Mouse (Mus musculus) liver, embryonic 13.5 days (tissue): Measurements from ENCODE around the gene Nav2. TPM values are rescaled to one million over a fixed set of nuclear protein-coding genes. Genes with fewer than 3 reads are reported as not detected.

Experiments
- ATAC-seq: fragments of 200-750 bp; cut with Nextera tagmentation; 2 replicates; pipeline ENCODE4 v1.8.0; 2017; ENCODE audit warnings: low read depth, mild to moderate bottlenecking, moderate number of reproducible peaks, moderate library complexity
- DNase-seq: peaks from one replicate; pipeline ENCODE4 v3.0.0; 2022
- H3K27ac ChIP-seq: fragments of 300-500 bp; sonication (generic); 2 replicates; pipeline ENCODE4 v1.5.1; 2015; ENCODE audit warnings: moderate library complexity, mild to moderate bottlenecking, inconsistent platforms
- H3K27me3 ChIP-seq: fragments of 300-500 bp; sonication (generic); 2 replicates; pipeline ENCODE4 v1.6.1; 2015; ENCODE audit warnings: mild to moderate bottlenecking, inconsistent platforms
- H3K36me3 ChIP-seq: fragments of 300-500 bp; sonication (generic); 2 replicates; pipeline ENCODE4 v1.6.1; 2015; ENCODE audit warnings: mild to moderate bottlenecking, inconsistent platforms
- H3K4me1 ChIP-seq: fragments of 300-500 bp; sonication (generic); replicated peaks from 2 replicates; pipeline ENCODE4 v1.6.1; 2015; ENCODE audit warnings: inconsistent platforms
- H3K4me2 ChIP-seq: fragments of 300-500 bp; sonication (generic); 2 replicates; pipeline ENCODE4 v1.6.1; 2015; ENCODE audit warnings: inconsistent platforms, mild to moderate bottlenecking, moderate library complexity
- H3K4me3 ChIP-seq: fragments of 300-500 bp; sonication (generic); replicated peaks from 2 replicates; pipeline ENCODE4 v1.5.1; 2015; ENCODE audit warnings: mild to moderate bottlenecking, inconsistent platforms
- H3K9ac ChIP-seq: fragments of 300-500 bp; sonication (generic); 2 replicates; pipeline ENCODE4 v1.6.1; 2015; ENCODE audit warnings: mild to moderate bottlenecking, inconsistent platforms
- H3K9me3 ChIP-seq: fragments of 300-500 bp; sonication (generic); replicated peaks from 2 replicates; pipeline ENCODE4 v1.6.1; 2016; ENCODE audit warnings: inconsistent platforms
- WGBS: fragments of 180-500 bp; shearing (Covaris S2); methylation state at CpG from one replicate; pipeline ENCODE4 v1.1.7; 2015; ENCODE audit not compliant: insufficient replicate concordance; 5-methylcytosine and 5-hydroxymethylcytosine counted together
- polyA plus RNA-seq: library from polyadenylated mRNA; unstranded; fragments of >200 nt; fragmentation: Nextera tagmentation; extraction: Ambion mirVana; gene quantifications from 2 replicates; pipeline ENCODE4 v1.2.1, GENCODE M21; 2015

The Nav2 gene
- polyA plus RNA-seq, 1 experiment from 2014 or later = 1.8 TPM

DNA sequence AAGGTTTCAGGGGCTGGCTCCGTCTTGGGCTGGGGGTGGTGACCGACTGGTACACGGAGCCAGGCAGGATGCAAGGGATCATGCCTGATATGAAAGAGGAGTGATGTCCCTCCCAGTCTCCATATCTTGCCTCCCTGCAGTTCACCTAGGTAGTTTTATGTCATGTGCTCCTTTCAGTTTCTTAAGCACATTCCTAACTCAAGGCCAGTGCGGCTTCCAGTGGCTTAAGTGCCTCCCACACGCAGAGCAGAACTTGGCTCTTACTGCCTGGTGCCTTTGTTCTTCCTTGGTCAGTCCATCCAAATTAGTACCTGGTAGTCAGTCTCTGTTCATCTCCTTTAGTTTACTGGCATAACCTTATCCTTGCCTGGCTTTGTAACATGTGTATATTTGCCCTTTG, 371.9 kb downstream of the Nav2 start:
- no peaks in the 10 kb centered on the region for H3K36me3 ChIP-seq
- no peak for DNase-seq
- 73% methylated on average over 5 of the region's 5 CpGs for WGBS

DNA sequence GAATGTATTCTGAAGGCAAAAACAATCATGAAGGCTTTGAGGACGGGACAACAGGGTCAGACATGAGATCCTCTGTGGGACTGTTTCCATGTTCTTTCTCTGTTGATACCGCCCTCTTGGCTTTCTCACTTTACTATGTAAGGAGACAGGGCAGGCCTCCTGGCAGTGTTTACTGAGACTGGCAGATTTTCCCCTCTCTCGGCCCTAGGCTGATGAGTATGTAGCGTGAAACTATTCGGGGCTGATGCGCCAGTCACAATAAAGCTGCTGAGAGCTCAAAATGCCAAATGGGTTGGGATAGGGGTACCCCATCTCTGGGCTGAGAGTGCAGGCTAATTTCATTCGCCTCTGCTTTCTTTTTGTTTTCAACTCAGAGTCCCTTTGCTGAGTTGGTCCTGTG, 373.9 kb downstream of the Nav2 start:
- H3K27me3 ChIP-seq = no peaks in the 10 kb centered on the region
- 72% methylated on average over 7 of the region's 7 CpGs for WGBS
- DNase-seq (no peak), ATAC-seq (no peak)
- no peak overlapping the region for H3K4me2 ChIP-seq
- no peak overlapping the region for H3K27ac ChIP-seq
- H3K9ac ChIP-seq = no peak overlapping the region
- peaks cover 22% of the 10 kb centered on the region for H3K4me1 ChIP-seq
- no peaks in the 10 kb centered on the region for H3K9me3 ChIP-seq
- no peaks in the 10 kb centered on the region for H3K36me3 ChIP-seq
- no peak overlapping the region for H3K4me3 ChIP-seq

More for the DNA sequence above, 371.9 kb downstream of the Nav2 start:
- H3K9me3 ChIP-seq = no peaks in the 10 kb centered on the region
- peaks cover 17% of the 10 kb centered on the region for H3K4me1 ChIP-seq
- H3K27me3 ChIP-seq = no peaks in the 10 kb centered on the region
- ATAC-seq = no peak
- H3K9ac ChIP-seq = no peak overlapping the region
- H3K4me3 ChIP-seq = no peak overlapping the region
- no peak overlapping the region for H3K27ac ChIP-seq
- no peak overlapping the region for H3K4me2 ChIP-seq

DNA sequence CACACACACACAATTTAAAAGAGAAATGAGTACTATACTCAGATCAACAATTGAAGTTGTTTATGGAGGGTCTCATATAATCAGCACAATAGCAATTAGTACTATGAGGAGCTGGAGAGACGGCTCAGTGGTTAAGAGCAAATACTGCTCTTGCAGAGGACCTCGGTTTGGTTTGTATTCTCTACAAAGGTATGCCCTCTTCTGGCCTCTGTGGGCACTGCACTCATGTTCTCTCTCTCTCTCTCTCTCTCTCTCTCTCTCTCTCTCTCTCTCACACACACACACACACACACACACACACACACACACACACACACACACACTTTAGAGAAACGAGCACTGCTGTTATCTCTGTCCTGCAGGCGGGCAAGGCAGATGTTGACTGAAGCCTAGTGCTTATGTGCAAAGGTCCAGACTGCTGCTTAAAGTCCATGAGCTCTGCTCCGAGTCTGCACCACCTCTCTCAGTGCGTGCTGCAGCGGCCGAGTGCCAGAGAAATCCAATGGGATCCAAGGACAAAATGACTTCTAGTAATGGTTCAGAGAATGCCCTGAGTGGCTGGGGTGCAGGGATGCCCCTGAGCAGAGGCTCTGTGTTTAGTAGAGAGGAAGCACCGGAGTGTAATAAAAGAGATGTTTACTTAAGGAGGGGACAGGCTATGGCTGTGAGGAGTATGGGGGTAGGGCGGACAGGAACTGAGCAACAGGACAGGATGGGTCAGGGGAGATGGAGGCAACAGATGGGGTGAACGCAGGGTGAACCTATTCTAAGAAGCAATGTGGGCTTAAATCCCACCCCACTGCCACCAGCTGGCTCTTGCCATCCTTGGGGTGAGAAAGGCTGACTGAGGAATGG, 375.2 kb downstream of the Nav2 start:
- 27% methylated on average over 11 of the region's 11 CpGs for WGBS
- no peak overlapping the region for H3K4me3 ChIP-seq
- peaks cover 22% of the 10 kb centered on the region for H3K4me1 ChIP-seq
- no peak overlapping the region for H3K9ac ChIP-seq
- ATAC-seq (peak; percentile 87), DNase-seq (peak; percentile 29)
- H3K4me2 ChIP-seq = peak overlapping the region; percentile 40; the same call in 1 of the 2 replicates
- no peaks in the 10 kb centered on the region for H3K9me3 ChIP-seq
- H3K36me3 ChIP-seq = no peaks in the 10 kb centered on the region
- H3K27me3 ChIP-seq = no peaks in the 10 kb centered on the region
- H3K27ac ChIP-seq = peak overlapping the region; percentile 30; the same call in 1 of the 2 replicates

DNA sequence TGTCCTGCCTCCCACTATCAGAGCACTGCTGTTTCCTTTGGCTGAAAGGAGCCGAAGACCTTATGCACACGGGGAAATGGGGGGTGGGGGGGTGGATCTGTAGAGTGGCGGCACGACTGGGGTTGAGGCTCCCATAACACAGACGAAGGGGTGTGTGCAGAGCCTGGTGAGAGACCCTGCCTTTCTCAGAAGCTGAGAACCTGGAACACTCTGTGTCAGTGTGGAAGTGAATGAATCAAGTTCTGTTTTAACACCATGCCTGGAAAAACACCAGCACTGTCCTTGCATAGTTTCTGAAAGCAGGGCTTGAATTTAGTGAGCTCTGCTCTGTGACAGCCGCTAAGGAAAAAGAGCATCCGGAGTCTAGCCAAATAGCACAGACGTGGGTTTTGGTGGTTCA, 379.7 kb downstream of the Nav2 start:
- H3K27ac ChIP-seq = no peak overlapping the region
- WGBS = 27% methylated on average over 8 of the region's 8 CpGs

DNA sequence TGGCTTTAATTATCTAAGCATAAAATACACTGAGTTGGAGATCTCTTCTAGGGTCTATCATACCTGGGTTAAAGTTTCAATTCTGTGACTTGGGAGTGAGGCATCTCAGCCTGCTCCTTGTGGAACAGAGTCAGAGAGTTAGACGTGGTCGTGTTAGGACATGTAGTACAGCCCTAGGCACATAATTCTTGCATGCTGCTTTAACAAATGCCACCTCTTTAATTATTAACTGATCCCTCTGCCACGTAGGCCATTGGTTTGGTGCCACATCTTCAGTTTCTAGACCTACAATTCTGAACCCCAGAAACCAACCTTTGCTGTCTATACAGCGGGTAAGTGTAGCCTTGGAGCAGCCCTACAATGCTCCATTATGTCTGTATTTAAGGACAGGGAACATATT, 381.8 kb downstream of the Nav2 start:
- H3K4me1 ChIP-seq = peaks cover 19% of the 10 kb centered on the region
- DNase-seq = no peak
- no peak overlapping the region for H3K9ac ChIP-seq
- H3K27me3 ChIP-seq = no peaks in the 10 kb centered on the region
- H3K4me3 ChIP-seq = no peak overlapping the region
- 69% methylated on average over 4 of the region's 4 CpGs for WGBS
- ATAC-seq = no peak
- H3K9me3 ChIP-seq = no peaks in the 10 kb centered on the region
- H3K36me3 ChIP-seq = no peaks in the 10 kb centered on the region
- H3K4me2 ChIP-seq = no peak overlapping the region
- no peak overlapping the region for H3K27ac ChIP-seq

More for the DNA sequence above, 379.7 kb downstream of the Nav2 start:
- Histone ChIP-seq H3K4me1 (peaks cover 35% of the 10 kb centered on the region), H3K36me3 (no peaks in the 10 kb centered on the region), H3K9me3 (no peaks in the 10 kb centered on the region), H3K4me2 (no peak overlapping the region), H3K27me3 (no peaks in the 10 kb centered on the region), H3K9ac (no peak overlapping the region), H3K4me3 (no peak overlapping the region)
- ATAC-seq = no peak
- DNase-seq = no peak

DNA sequence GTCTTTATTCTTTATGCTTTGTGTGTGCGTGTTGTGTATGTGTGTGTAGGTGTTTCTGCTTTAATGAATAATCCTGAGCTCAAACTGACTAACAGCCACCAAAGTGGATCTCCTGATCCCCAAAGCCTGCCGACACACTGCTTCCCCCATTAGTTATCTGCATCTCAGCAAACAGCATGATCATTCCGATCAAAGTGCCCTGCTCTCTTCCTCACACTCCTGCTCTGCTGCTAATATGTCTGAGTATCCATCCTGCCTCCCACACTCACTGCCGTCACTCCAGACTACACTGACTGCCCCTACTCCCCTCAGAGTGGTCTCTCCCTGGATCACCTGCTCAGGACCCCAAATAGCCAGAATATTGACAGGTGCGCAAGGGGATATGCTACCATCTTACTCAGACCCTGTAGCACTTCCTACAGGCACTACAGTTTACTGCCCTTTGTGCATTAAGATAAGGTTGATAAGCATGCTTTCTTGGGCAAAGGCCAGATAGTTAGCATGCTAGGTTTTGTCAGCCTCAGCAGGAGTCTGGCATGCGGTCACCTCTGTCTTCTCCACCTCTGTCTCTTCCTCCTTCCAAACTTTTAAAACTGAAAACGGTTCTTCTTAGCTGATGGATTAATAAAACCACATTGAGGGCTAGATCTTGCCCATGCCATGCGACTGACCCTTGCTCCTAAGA, 382.8 kb downstream of the Nav2 start:
- Histone ChIP-seq H3K9ac (no peak overlapping the region), H3K27ac (no peak overlapping the region), H3K27me3 (no peaks in the 10 kb centered on the region), H3K36me3 (no peaks in the 10 kb centered on the region), H3K4me1 (peaks cover 13% of the 10 kb centered on the region), H3K4me3 (no peak overlapping the region), H3K9me3 (no peaks in the 10 kb centered on the region), H3K4me2 (no peak overlapping the region)
- ATAC-seq (peak; percentile 43; the same call in 1 of the 2 replicates), DNase-seq (no peak)
- WGBS = 62% methylated on average over 8 of the region's 8 CpGs

DNA sequence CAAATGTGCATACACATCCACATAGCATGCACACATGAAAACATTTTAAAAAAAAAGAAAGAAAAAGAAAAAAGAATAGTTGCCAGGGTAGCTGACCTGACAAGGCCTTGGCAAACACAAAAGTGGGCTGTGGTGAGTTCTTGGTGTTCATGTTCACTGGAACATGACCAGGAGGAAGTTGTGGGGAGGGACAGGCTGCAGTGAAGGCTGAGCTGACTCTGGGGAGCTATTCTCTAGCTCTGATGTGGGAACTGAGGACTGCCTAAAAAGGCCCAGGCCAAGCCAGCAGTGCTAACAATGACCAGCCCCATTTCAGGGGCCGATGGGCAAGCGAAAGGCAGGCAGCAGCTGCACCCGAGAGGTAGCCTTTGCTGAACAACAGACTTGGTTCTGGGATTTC, 388.6 kb downstream of the Nav2 start:
- Histone ChIP-seq H3K9ac (no peak overlapping the region), H3K4me3 (no peak overlapping the region), H3K27me3 (0 out of 2 replicates have a peak, but pooled peaks cover 1% of the 10 kb centered on the region), H3K27ac (no peak overlapping the region), H3K4me2 (no peak overlapping the region), H3K9me3 (no peaks in the 10 kb centered on the region), H3K36me3 (no peaks in the 10 kb centered on the region), H3K4me1 (peaks cover 35% of the 10 kb centered on the region)
- DNase-seq (no peak), ATAC-seq (no peak)
- 68% methylated on average over 3 of the region's 3 CpGs for WGBS

DNA sequence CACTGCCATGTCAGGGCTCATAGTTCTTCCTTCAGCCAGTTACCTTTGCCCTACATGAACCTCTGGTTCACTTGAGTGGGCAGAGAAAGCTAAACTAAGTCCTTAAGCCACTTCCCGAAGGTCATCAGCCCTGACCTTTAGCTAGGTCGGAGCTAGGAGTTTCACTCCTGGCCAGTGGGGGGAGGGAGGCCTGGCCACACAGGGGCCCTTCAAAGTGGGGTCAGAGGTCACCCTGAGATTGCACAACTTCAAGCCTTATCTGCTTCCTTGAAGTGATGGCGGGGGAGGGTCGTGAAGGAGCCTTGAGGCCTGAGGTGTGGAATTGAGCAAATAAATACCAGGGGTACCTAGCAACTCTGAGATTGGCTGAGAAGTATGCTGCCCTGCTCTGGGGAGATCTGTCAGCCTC, 389.9 kb downstream of the Nav2 start:
- H3K27me3 ChIP-seq = 0 out of 2 replicates have a peak, but pooled peaks cover 5% of the 10 kb centered on the region
- no peaks in the 10 kb centered on the region for H3K9me3 ChIP-seq
- DNase-seq = no peak
- H3K4me1 ChIP-seq = peaks cover 37% of the 10 kb centered on the region
- H3K9ac ChIP-seq = no peak overlapping the region
- WGBS = 33% methylated on average over 4 of the region's 4 CpGs
- no peak overlapping the region for H3K4me2 ChIP-seq
- H3K4me3 ChIP-seq = no peak overlapping the region
- no peaks in the 10 kb centered on the region for H3K36me3 ChIP-seq
- no peak for ATAC-seq
- H3K27ac ChIP-seq = no peak overlapping the region

DNA sequence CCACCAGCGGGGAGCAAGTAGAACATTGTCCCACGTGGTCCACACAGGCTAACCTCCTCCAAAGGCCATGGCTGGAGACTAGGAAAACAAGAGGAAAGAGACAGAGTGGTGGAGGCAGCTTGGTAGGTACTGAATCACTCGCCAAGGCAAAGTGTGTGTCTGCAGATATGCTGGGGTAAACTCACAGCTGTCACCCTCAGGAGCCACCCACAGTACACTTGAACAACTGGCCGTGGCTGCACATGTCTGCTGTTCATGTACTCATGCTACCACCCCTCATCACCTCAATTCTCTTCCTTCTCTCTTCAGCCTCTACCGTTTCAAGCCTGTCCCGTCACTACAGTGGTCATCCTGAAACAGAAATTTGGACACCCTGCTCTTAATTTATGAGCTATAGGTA, 393.0 kb downstream of the Nav2 start:
- Histone ChIP-seq H3K27me3 (peaks cover 32% of the 10 kb centered on the region), H3K36me3 (no peaks in the 10 kb centered on the region), H3K9me3 (no peaks in the 10 kb centered on the region), H3K4me2 (no peak overlapping the region), H3K9ac (0 out of 2 replicates have a peak overlapping the region, but pooled peaks have one; percentile 26), H3K4me1 (peaks cover 52% of the 10 kb centered on the region), H3K4me3 (no peak overlapping the region), H3K27ac (no peak overlapping the region)
- no peak for DNase-seq
- peak; percentile 49; the same call in 1 of the 2 replicates for ATAC-seq
- 61% methylated on average over 6 of the region's 6 CpGs for WGBS

DNA sequence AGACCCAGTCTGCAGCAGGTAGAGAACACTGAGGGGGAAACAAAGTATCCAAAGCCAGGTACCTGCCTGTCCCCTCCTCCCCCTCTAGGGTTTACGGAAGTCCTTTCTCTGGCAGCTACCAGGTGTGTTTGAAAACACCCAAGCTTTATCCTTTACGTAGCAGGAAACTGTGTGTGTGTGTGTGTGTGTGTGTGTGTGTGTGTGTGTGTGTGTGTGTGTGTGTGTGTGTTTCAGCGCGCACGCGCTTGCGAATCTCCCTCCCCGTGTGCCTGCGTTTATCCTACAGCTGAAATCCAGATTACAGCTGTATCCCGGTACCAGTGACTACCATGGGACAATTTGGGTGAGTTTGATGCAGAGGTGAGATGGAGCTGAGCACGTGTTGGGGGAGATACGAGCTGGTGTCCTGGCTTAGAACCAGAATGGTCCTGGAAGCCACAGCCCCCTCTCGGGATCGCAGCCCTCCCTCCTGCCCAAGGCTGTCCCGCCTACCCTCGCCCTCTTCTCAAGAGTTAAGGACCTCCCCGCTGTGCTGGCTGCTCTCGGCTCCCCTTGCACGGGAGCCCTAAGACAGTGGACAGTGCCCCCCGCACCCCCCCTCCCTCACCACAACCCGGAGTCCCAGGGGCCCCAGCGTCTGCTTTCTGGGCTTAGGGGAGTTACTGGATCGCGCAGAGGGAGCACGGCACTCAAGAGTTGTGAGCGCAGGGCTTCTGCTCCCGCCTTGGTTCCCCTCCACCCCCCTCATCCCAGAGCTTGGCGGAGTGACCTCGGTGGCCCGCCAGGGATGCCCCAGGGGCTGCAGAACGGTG, 395.3 kb downstream of the Nav2 start:
- Histone ChIP-seq H3K27me3 (peaks cover 32% of the 10 kb centered on the region), H3K9me3 (no peaks in the 10 kb centered on the region), H3K36me3 (no peaks in the 10 kb centered on the region), H3K27ac (no peak overlapping the region), H3K4me1 (peaks cover 43% of the 10 kb centered on the region), H3K9ac (peak overlapping the region; percentile 59), H3K4me2 (peak overlapping the region; percentile 69), H3K4me3 (peak overlapping the region; percentile 48)
- WGBS = 3% methylated on average over 31 of the region's 31 CpGs
- DNase-seq = no peak
- peak; percentile 17; the same call in 1 of the 2 replicates for ATAC-seq

DNA sequence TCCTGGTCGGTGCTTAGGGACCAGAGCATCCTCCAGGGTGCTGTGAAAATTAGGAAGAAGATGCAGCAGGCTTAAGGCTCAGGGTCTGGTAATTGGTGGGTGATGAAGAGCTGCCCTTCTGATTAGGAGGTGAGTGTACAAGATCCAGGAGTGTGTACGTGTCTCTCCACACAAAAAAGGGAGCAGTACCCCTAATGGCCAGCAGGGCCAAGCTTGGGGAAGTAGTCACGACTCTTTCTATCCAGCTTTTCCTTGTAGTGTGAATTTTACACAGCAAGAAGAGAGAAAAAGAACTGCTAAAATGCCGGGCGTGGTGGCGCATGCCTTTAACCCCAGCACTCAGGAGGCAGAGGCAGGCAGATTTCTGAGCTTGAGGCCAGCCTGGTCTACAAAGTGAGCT, 399.2 kb downstream of the Nav2 start:
- Histone ChIP-seq H3K9me3 (no peaks in the 10 kb centered on the region), H3K27me3 (peaks cover 29% of the 10 kb centered on the region), H3K4me3 (no peak overlapping the region), H3K9ac (no peak overlapping the region), H3K4me2 (no peak overlapping the region), H3K36me3 (no peaks in the 10 kb centered on the region), H3K4me1 (peaks cover 43% of the 10 kb centered on the region), H3K27ac (no peak overlapping the region)
- DNase-seq (no peak), ATAC-seq (no peak)
- 58% methylated on average over 6 of the region's 6 CpGs for WGBS
